Mouse (Mus musculus) myocyte (in vitro differentiated cells): ENCODE data around the gene Gp1ba.

Experiments used
- CEBPB ChIP-seq: IDR thresholded peaks from 2 replicates; pipeline ENCODE4 v1.6.1; 2011; ENCODE audit warnings: mild to moderate bottlenecking, moderate library complexity; ENCODE audit not compliant: poor library complexity, insufficient read depth, severe bottlenecking
- E2F4 ChIP-seq: IDR thresholded peaks from one replicate; pipeline ENCODE4 v1.6.1; 2011; ENCODE audit warnings: mild to moderate bottlenecking, control low read depth, moderate library complexity; ENCODE audit not compliant: insufficient read depth
- MAX ChIP-seq: IDR thresholded peaks from one replicate; pipeline ENCODE4 v1.6.1; 2011; ENCODE audit warnings: low read depth, mild to moderate bottlenecking, control low read depth
- MYOD1 ChIP-seq, 3 experiments: IDR thresholded peaks; one replicate each; pipeline ENCODE4 v1.6.1; 2011; ENCODE audit warnings: control low read depth in 2 of 3, low read depth in 2 of 3, mild to moderate bottlenecking in 2 of 3, moderate library complexity in 1 of 3; ENCODE audit not compliant: insufficient read length in 2 of 3, control insufficient read depth in 1 of 3
- MYOG ChIP-seq, 3 experiments: IDR thresholded peaks; one replicate each; pipeline ENCODE4 v1.6.1; 2011; ENCODE audit warnings: control low read depth in 2 of 3, low read depth in 2 of 3, mild to moderate bottlenecking in 2 of 3; ENCODE audit not compliant: insufficient read length in 2 of 3, control insufficient read depth in 1 of 3, insufficient read depth in 1 of 3
- POLR2A ChIP-seq: IDR thresholded peaks from one replicate; pipeline ENCODE4 v1.6.1; 2011; ENCODE audit warnings: low read depth, mild to moderate bottlenecking, control low read depth, moderate library complexity; ENCODE audit not compliant: insufficient read length
- POLR2AphosphoS2 ChIP-seq: IDR thresholded peaks from one replicate; pipeline ENCODE4 v1.6.1; 2011; ENCODE audit warnings: low read depth, control low read depth; ENCODE audit not compliant: insufficient read length
- REST ChIP-seq: IDR thresholded peaks from one replicate; pipeline ENCODE4 v1.6.1; 2011; ENCODE audit warnings: mild to moderate bottlenecking, control low read depth, moderate library complexity; ENCODE audit not compliant: insufficient read depth, insufficient read length
- TCF12 ChIP-seq: IDR thresholded peaks from one replicate; pipeline ENCODE4 v1.6.1; 2011; ENCODE audit warnings: mild to moderate bottlenecking, control low read depth; ENCODE audit not compliant: poor library complexity, insufficient read depth, severe bottlenecking
- USF1 ChIP-seq: IDR thresholded peaks from one replicate; pipeline ENCODE4 v1.6.1; 2011; ENCODE audit warnings: low read depth, mild to moderate bottlenecking, control low read depth, moderate library complexity

DNA sequence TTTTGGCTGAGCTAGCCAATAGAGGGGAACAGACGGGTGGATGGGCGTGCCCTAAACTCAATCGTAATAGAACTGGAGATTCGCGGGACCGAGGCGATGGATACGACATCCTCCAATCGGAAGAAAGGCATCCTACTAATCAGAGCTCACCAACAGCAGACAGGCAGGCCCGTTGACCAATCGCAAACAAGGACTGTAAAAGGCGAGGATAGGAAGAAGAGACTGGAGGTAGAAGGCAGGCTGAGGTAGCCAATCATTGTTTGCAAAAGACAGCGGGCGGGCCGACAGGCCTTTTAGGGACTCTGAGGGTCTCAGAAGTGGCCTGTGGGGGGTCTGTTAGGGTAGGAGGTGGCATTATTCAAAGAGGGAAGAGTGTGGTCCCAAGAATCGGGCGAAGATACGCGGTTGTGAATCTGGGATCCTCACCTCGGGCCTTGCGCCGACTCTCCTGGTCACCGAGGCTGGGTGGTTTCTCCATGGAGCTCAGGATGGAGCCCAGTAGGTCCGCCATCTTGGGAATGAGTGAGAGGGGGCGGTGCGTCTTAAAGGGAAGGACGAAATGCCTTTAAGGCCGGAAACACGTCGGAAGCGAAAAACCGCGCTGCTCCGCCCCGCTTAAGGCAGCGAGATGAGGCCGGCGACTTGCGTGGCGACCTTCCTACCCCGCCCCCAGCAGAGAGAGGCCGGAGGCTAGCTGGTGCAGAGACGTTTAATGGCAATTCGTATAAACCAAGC lies 30.0 kb downstream of the Gp1ba start, which contains the start of gene Spag7:
- TF ChIP-seq MYOG (IDR thresholded peaks at IDR 0.05; ENCODE audit: control insufficient read depth in 1 of 3, insufficient read depth in 1 of 3, insufficient read length in 2 of 3, low read depth in 2 of 3) = no peak
- TF ChIP-seq POLR2A = peak; percentile 76
- no peak for TF ChIP-seq TCF12
- TF ChIP-seq E2F4 = no peak
- no peak for TF ChIP-seq USF1
- peak; percentile 93 for TF ChIP-seq POLR2AphosphoS2
- TF ChIP-seq REST = no peak
- no peak for TF ChIP-seq CEBPB
- no peak for TF ChIP-seq MAX
- no peak for TF ChIP-seq MYOD1 (IDR thresholded peaks at IDR 0.05; ENCODE audit: control insufficient read depth in 1 of 3, insufficient read length in 2 of 3, low read depth in 2 of 3)
